Mouse (Mus musculus): ENCODE results near the gene Clmn. TPM values are rescaled to one million over a fixed set of nuclear protein-coding genes. Genes with fewer than 3 reads are reported as not detected.

Gene Clmn
- total and polyA plus RNA-seq, 3 experiments = not detected

- Histone ChIP-seq H3K27ac (ENCODE audit: control insufficient read depth, low read depth, low read length) (no peak overlapping the region), H3K4me1 (ENCODE audit: control insufficient read depth in 1 of 2, insufficient read depth in 2 of 2, low read length in 2 of 2) (no peaks in the 10 kb centered on the region), H3K4me3 (ENCODE audit: control insufficient read depth in 1 of 2, insufficient read depth in 1 of 2, low read depth in 2 of 2, low read length in 2 of 2) (no peak overlapping the region), H3K79me2 (ENCODE audit: control insufficient read depth, insufficient read depth, low read length, poor library complexity) (no peaks in the 10 kb centered on the region), H3K27me3 (ENCODE audit: control insufficient read depth in 1 of 2, insufficient read depth in 2 of 2, low read length in 2 of 2) (no peaks in the 10 kb centered on the region), H3K9me3 (replicated peaks; ENCODE audit: insufficient read depth, low read length) (no peaks in the 10 kb centered on the region), H3K36me3 (ENCODE audit: control insufficient read depth in 1 of 2, insufficient read depth in 2 of 2, low read length in 2 of 2) (no peaks in the 10 kb centered on the region), H3K9ac (ENCODE audit: control insufficient read depth, low read depth, low read length, poor library complexity, severe bottlenecking) (no peak overlapping the region)
- no peak for DNase-seq (ENCODE audit: low read depth, low spot score)
- TF ChIP-seq KAT2A (conservative IDR thresholded peaks at IDR 0.05; ENCODE audit: low read depth, low read length) = no peak
Measured at GRCm38 (mm10) chr12:104796635-104797378, 68.1 kb downstream of the Clmn start.

- Histone ChIP-seq H3K36me3 (ENCODE audit: control insufficient read depth in 1 of 2, insufficient read depth in 2 of 2, low read length in 2 of 2) (no peaks in the 10 kb centered on the region), H3K4me1 (ENCODE audit: control insufficient read depth in 1 of 2, insufficient read depth in 2 of 2, low read length in 2 of 2) (no peaks in the 10 kb centered on the region), H3K9me3 (replicated peaks; ENCODE audit: insufficient read depth, low read length) (no peaks in the 10 kb centered on the region), H3K9ac (ENCODE audit: control insufficient read depth, low read depth, low read length, poor library complexity, severe bottlenecking) (no peak overlapping the region), H3K79me2 (ENCODE audit: control insufficient read depth, insufficient read depth, low read length, poor library complexity) (no peaks in the 10 kb centered on the region), H3K27me3 (ENCODE audit: control insufficient read depth in 1 of 2, insufficient read depth in 2 of 2, low read length in 2 of 2) (no peaks in the 10 kb centered on the region), H3K27ac (ENCODE audit: control insufficient read depth, low read depth, low read length) (no peak overlapping the region), H3K4me3 (ENCODE audit: control insufficient read depth in 1 of 2, insufficient read depth in 1 of 2, low read depth in 2 of 2, low read length in 2 of 2) (no peak overlapping the region)
- no peak for TF ChIP-seq MAFK (IDR thresholded peaks at IDR 0.05; ENCODE audit: borderline replicate concordance, low read depth, low read length)
- no peak for TF ChIP-seq MAZ (IDR thresholded peaks at IDR 0.05; ENCODE audit: low read depth, low read length)
- TF ChIP-seq NELFE (IDR thresholded peaks at IDR 0.05; ENCODE audit: low read depth, low read length) = no peak
- TF ChIP-seq ELF1 (IDR thresholded peaks at IDR 0.05; ENCODE audit: low read depth, low read length) = no peak
- no peak for TF ChIP-seq SMC3 (IDR thresholded peaks at IDR 0.05; ENCODE audit: low read depth, low read length)
- no peak for TF ChIP-seq KAT2A (conservative IDR thresholded peaks at IDR 0.05; ENCODE audit: low read depth, low read length)
- no peak for TF ChIP-seq POLR2AphosphoS2 (IDR thresholded peaks at IDR 0.05; ENCODE audit: low read length)
- no peak for TF ChIP-seq CTCF (IDR thresholded peaks at IDR 0.05 in 2 of 3, conservative IDR thresholded peaks at IDR 0.05 in 1 of 3; ENCODE audit: control insufficient read depth in 1 of 3, insufficient read depth in 1 of 3, low read depth in 2 of 3, low read length in 3 of 3, poor library complexity in 1 of 3, severe bottlenecking in 1 of 3)
- no peak for TF ChIP-seq USF1 (IDR thresholded peaks at IDR 0.05; ENCODE audit: low read depth, low read length)
- no peak for TF ChIP-seq ZC3H11A (IDR thresholded peaks at IDR 0.05; ENCODE audit: low read depth, low read length)
- no peak for TF ChIP-seq ZMIZ1 (IDR thresholded peaks at IDR 0.05; ENCODE audit: low read depth, low read length)
- TF ChIP-seq POLR2A (IDR thresholded peaks at IDR 0.05; ENCODE audit: control insufficient read depth in 1 of 2, insufficient read depth in 1 of 2, low read depth in 1 of 2, low read length in 2 of 2, poor library complexity in 1 of 2) = no peak
- no peak for TF ChIP-seq NRF1 (IDR thresholded peaks at IDR 0.05; ENCODE audit: insufficient read depth, low read depth, low read length, poor library complexity, severe bottlenecking)
- DNase-seq (ENCODE audit: low read depth, low spot score) = no peak
Measured at GRCm38 (mm10) chr12:104794957-104795356, 69.9 kb downstream of the Clmn start.

GRCm38 (mm10) chr12:104793486-104793885 lies 71.4 kb downstream of the Clmn start:
- no peaks in the 10 kb centered on the region for H3K4me1 ChIP-seq (ENCODE audit: control insufficient read depth in 1 of 2, insufficient read depth in 2 of 2, low read length in 2 of 2)
- H3K36me3 ChIP-seq (ENCODE audit: control insufficient read depth in 1 of 2, insufficient read depth in 2 of 2, low read length in 2 of 2) = no peaks in the 10 kb centered on the region
- H3K79me2 ChIP-seq (ENCODE audit: control insufficient read depth, insufficient read depth, low read length, poor library complexity) = no peaks in the 10 kb centered on the region
- H3K9ac ChIP-seq (ENCODE audit: control insufficient read depth, low read depth, low read length, poor library complexity, severe bottlenecking) = no peak overlapping the region
- TF ChIP-seq CTCF (IDR thresholded peaks at IDR 0.05 in 2 of 3, conservative IDR thresholded peaks at IDR 0.05 in 1 of 3; ENCODE audit: control insufficient read depth in 1 of 3, insufficient read depth in 1 of 3, low read depth in 2 of 3, low read length in 3 of 3, poor library complexity in 1 of 3, severe bottlenecking in 1 of 3) = no peak
- no peak for TF ChIP-seq E2F4 (IDR thresholded peaks at IDR 0.05; ENCODE audit: borderline replicate concordance, low read depth, low read length)
- no peak for TF ChIP-seq TCF12 (IDR thresholded peaks at IDR 0.05; ENCODE audit: low read depth, low read length)
- TF ChIP-seq TAL1 (IDR thresholded peaks at IDR 0.05; ENCODE audit: low read length) = no peak
- no peak for TF ChIP-seq USF1 (IDR thresholded peaks at IDR 0.05; ENCODE audit: low read depth, low read length)
- no peak for DNase-seq (ENCODE audit: low read depth, low spot score)
- no peak overlapping the region for H3K4me3 ChIP-seq (ENCODE audit: control insufficient read depth in 1 of 2, insufficient read depth in 1 of 2, low read depth in 2 of 2, low read length in 2 of 2)
- H3K27ac ChIP-seq (ENCODE audit: control insufficient read depth, low read depth, low read length) = no peak overlapping the region
- no peaks in the 10 kb centered on the region for H3K27me3 ChIP-seq (ENCODE audit: control insufficient read depth in 1 of 2, insufficient read depth in 2 of 2, low read length in 2 of 2)
- no peaks in the 10 kb centered on the region for H3K9me3 ChIP-seq (replicated peaks; ENCODE audit: insufficient read depth, low read length)
